Mouse (Mus musculus) liver, adult 2 months (tissue): ENCODE results near the gene Hook2.

Experiments used
- CTCF ChIP-seq: fragments of 200-500 bp; IDR thresholded peaks from 2 replicates; pipeline ENCODE4 v1.5.1; 2011; ENCODE audit warnings: low read depth, low read length, control low read depth
- POLR2A ChIP-seq: fragments of 200-500 bp; IDR thresholded peaks from 2 replicates; pipeline ENCODE4 v1.6.1; 2011; ENCODE audit warnings: low read length, control low read depth; ENCODE audit not compliant: insufficient read depth; ENCODE audit errors: extremely low read depth

DNA sequence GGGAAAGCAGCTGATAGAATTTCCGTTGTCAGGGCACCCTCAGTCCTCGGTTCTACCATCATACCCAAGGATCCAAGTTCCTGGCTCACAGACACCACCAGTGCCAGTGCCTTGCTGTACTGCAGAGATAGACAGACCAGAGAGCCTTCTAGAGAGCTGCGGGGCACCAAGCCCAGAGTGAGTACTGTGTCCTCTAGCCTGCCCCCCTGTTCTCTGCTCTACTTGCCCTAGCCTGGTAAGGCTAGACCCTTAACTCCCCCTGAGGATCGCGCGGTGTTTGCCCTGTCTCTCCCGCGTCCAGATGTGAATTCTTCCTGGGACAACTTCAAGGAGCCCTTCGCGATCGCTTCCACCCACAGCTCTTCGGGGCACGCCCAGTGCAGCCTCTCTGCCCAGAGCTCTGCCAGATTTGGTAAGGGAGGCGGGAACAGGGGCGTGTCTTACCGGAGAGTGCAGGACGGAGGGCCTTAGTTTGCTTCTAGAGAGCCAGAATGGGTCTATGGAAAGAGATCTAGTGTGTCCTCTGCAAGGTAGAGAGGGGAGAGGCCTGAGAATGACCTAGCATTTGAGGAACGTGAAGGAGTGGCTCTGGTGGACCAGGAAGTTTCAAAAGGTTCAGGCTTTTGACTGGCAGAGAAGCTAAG lies 37.7 kb upstream of the Hook2 start:
- TF ChIP-seq CTCF: no peak
- TF ChIP-seq POLR2A: no peak
